22 mouse cellular contexts compared by ENCODE assay signal in the genomic region with DNA sequence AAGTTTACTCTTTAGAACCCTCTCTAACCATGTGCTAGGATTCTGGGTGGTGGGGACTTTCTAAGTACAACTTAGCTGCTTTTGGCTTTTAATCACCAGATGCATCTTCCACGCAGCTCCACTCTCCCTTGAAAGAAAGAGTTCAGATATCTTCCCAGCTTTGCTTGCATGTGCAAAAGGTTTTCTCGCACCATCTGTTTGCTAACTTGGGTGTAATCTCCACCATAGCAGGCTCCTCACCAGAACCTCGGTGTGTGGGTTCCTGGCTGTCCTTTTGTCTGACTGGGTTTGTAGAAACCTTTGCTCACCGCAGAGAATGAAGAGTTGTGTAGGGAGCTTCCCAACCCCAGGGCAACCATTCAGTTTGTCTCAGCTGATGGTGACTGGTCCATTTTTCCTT.
DNase-seq lines count a peak whose midpoint lies in the region; ATAC-seq lines count a peak whose summit lies in the region.
"Had no signal": no experiment of that assay in that cellular context is flagged by ENCODE, and none has a peak within 500 bp of the region (broad histone marks: within the 10 kb centered on the region; RNA-seq: fewer than 3 reads in every experiment).

No protein-coding gene starts in this region.

- DNase-seq in frontal cortex, postnatal 14 days (ENCODE audit: low spot score in 2 of 2) = no peak
- DNase-seq in left cerebral cortex, adult 18-20 months (ENCODE audit: low spot score in 2 of 2) = peak; percentile 16
- DNase-seq in left cerebral cortex, adult 11 months (ENCODE audit: low spot score) = no peak
- peak; percentile 32 for DNase-seq in right cerebral cortex, adult 18-20 months
- DNase-seq in right cerebral cortex, postnatal 36 days (ENCODE audit: low spot score in 2 of 2) = no peak
- DNase-seq in brain, adult 2 months (ENCODE audit: low read depth, low spot score) = peak; percentile 74
- no peak for DNase-seq in yolk sac, embryonic 10.5 days (ENCODE audit: low spot score)
- DNase-seq: adrenal gland, adult 8-10 months; adrenal gland, postnatal 25 days; cerebellum, adult 18-20 months; cerebellum, adult 9-10 months; cerebellum, postnatal 14 days; gastrocnemius, postnatal 10 days; gastrocnemius, postnatal 36 days; heart, adult 2 months; heart, postnatal 14 days; heart, postnatal 4 days had no signal

- peak; percentile 80 for ATAC-seq in frontal cortex, adult (ENCODE audit: low TSS enrichment)
- ATAC-seq: activated CD4-positive, CD25-positive, alpha-beta regulatory T cell, adult 4 months; forebrain, embryonic 13.5 days; forebrain, embryonic 16.5 days; hindbrain, postnatal 0 days had no signal

Comparison
In these comparisons a context has a peak if more than half of its experiments do, and no peak if none do; other contexts are left out.
1. DNase-seq: peak in left cerebral cortex, adult 18-20 months (2 of 2), right cerebral cortex, adult 18-20 months (single experiment) and brain, adult 2 months (single experiment); none in frontal cortex, postnatal 14 days (0 of 2), left cerebral cortex, adult 11 months (single experiment), right cerebral cortex, postnatal 36 days (0 of 2) and yolk sac, embryonic 10.5 days (single experiment).